ENCODE assay signal across 27 mouse cellular contexts in genomic region chr13:46407151-46407550, GRCm38 (mm10). TPM values are rescaled to one million over a fixed set of nuclear protein-coding genes. Genes with fewer than 3 reads are reported as not detected.
A peak's percentile ranks its signal among the peaks of the same experiment; 100 is the strongest.
DNase-seq lines count a peak whose midpoint lies in the region; ATAC-seq and TF ChIP-seq lines count a peak whose summit lies in the region.
"Had no signal": no experiment of that assay in that cellular context is flagged by ENCODE, and none has a peak within 500 bp of the region (broad histone marks: within the 10 kb centered on the region; RNA-seq: fewer than 3 reads in every experiment).

No protein-coding gene starts in this region.

- H3K27me3 ChIP-seq in heart, postnatal 0 days (ENCODE audit: control insufficient read depth, insufficient read depth, low read length): no peaks in the 10 kb centered on the region
- no peaks in the 10 kb centered on the region for H3K27me3 ChIP-seq in lung, postnatal 0 days (replicated peaks; ENCODE audit: insufficient read depth, low read length)
- H3K27me3 ChIP-seq: CH12.LX; forebrain, embryonic 13.5 days; lung, embryonic 15.5 days had no signal

- peak; percentile 23 to 79 for DNase-seq in adrenal gland, adult (ENCODE audit: inconsistent age in 2 of 2, low spot score in 1 of 2)
- no peak for DNase-seq in adrenal gland, postnatal 25 days
- peak; percentile 30 for DNase-seq in heart, postnatal 0 days (ENCODE audit: low spot score)
- no peak for DNase-seq in heart, postnatal 14 days
- DNase-seq in lung, postnatal 0 days (ENCODE audit: low spot score): peak; percentile 7
- DNase-seq in lung, postnatal 36 days: no peak
- no peak for DNase-seq in ovary, postnatal 14 days (ENCODE audit: low spot score)
- DNase-seq: cerebellum, adult 8-10 months; cerebellum, postnatal 36 days; gastrocnemius, postnatal 25 days; kidney, adult 9 months; kidney, postnatal 10 days; layer of hippocampus, postnatal 36 days; left cerebral cortex, postnatal 4 days; right cerebral cortex, adult 18-20 months; spleen, adult 18-20 months; thymus, postnatal 14 days had no signal

- H3K36me3 ChIP-seq in heart, postnatal 0 days (replicated peaks; ENCODE audit: control insufficient read depth, insufficient read depth, low read length): no peaks in the 10 kb centered on the region
- no peaks in the 10 kb centered on the region for H3K36me3 ChIP-seq in lung, postnatal 0 days (ENCODE audit: insufficient read depth, low read length)
- H3K36me3 ChIP-seq: lung, embryonic 15.5 days had no signal

- no peak for TF ChIP-seq EP300 in heart, postnatal 0 days (IDR thresholded peaks at IDR 0.05; ENCODE audit: low read depth)
- no peak for TF ChIP-seq EP300 in lung, postnatal 0 days (IDR thresholded peaks at IDR 0.05)

- H3K4me3 ChIP-seq in heart, postnatal 0 days (ENCODE audit: low read depth, low read length): no peak overlapping the region
- no peak overlapping the region for H3K4me3 ChIP-seq in lung, postnatal 0 days (ENCODE audit: low read depth, low read length)
- H3K4me3 ChIP-seq: forebrain, embryonic 13.5 days; lung, embryonic 15.5 days had no signal

- no peaks in the 10 kb centered on the region for H3K9me3 ChIP-seq in heart, postnatal 0 days (replicated peaks; ENCODE audit: control insufficient read depth, low read length)
- H3K9me3 ChIP-seq in lung, postnatal 0 days (ENCODE audit: low read length): no peaks in the 10 kb centered on the region
- H3K9me3 ChIP-seq: lung, embryonic 15.5 days had no signal

- TF ChIP-seq CTCF in heart, postnatal 0 days (IDR thresholded peaks at IDR 0.05; ENCODE audit: low read depth): no peak
- TF ChIP-seq CTCF in lung, postnatal 0 days (IDR thresholded peaks at IDR 0.05): no peak

- H3K27ac ChIP-seq in heart, postnatal 0 days (ENCODE audit: low read depth): no peak overlapping the region
- no peak overlapping the region for H3K27ac ChIP-seq in lung, postnatal 0 days (ENCODE audit: low read length)
- H3K27ac ChIP-seq: forebrain, embryonic 13.5 days; hindbrain, embryonic 14.5 days; liver, embryonic 14.5 days; lung, embryonic 15.5 days had no signal

- no peak for ATAC-seq in heart, postnatal 0 days (ENCODE audit: insufficient read depth, low read depth)
- no peak for ATAC-seq in lung, postnatal 0 days
- ATAC-seq: forebrain, embryonic 13.5 days; intestine, postnatal 0 days; midbrain, embryonic 16.5 days had no signal

- intact Hi-C loops in heart, postnatal 14 days (cut with DNase I): no loop called here

- no peak overlapping the region for H3K4me2 ChIP-seq in heart, postnatal 0 days (ENCODE audit: low read depth, low read length)
- H3K4me2 ChIP-seq in lung, postnatal 0 days (replicated peaks; ENCODE audit: low read depth, low read length): no peak overlapping the region
- H3K4me2 ChIP-seq: forebrain, embryonic 13.5 days; hindbrain, embryonic 14.5 days; lung, embryonic 15.5 days; midbrain, embryonic 11.5 days had no signal

- H3K4me1 ChIP-seq in heart, postnatal 0 days (ENCODE audit: control insufficient read depth, insufficient read depth): no peaks in the 10 kb centered on the region
- no peaks in the 10 kb centered on the region for H3K4me1 ChIP-seq in lung, postnatal 0 days (ENCODE audit: insufficient read depth, low read depth, low read length)
- H3K4me1 ChIP-seq: forebrain, embryonic 13.5 days; lung, embryonic 15.5 days had no signal

- WGBS in heart, postnatal 0 days: 75% methylated on average over 1 of the region's 1 CpGs
- 81% methylated on average over 1 of the region's 1 CpGs for WGBS in lung, postnatal 0 days

- no peak overlapping the region for H3K9ac ChIP-seq in heart, postnatal 0 days (replicated peaks; ENCODE audit: low read depth, low read length)
- H3K9ac ChIP-seq in lung, postnatal 0 days (replicated peaks; ENCODE audit: low read depth): no peak overlapping the region
- H3K9ac ChIP-seq: forebrain, embryonic 13.5 days; hindbrain, embryonic 14.5 days; liver, embryonic 14.5 days; lung, embryonic 15.5 days had no signal

RNA-seq across cellular contexts. Expression of gene Rbm24, which starts 11.1 kb away (rescaled TPM):
- 10.4 and 17.8 TPM in 2 replicates for total RNA-seq in adrenal gland, postnatal 25 days (2021)
- 506 and 538 TPM in 2 replicates for total RNA-seq in heart, postnatal 0 days (2014; rRNA removed; ENCODE audit: low replicate concordance)
- 60.0 and 69.7 TPM in 2 replicates for polyA plus RNA-seq in heart, postnatal 0 days (2015; fragmentation: Nextera tagmentation; extraction: Ambion mirVana)
- total RNA-seq in heart, postnatal 14 days (2021): 100 to 1,000 TPM; 223 to 227 TPM
- 2.5 and 2.9 TPM in 2 replicates for polyA plus RNA-seq in lung, postnatal 0 days (2015; fragmentation: Nextera tagmentation; extraction: Ambion mirVana)
- total RNA-seq: CH12.LX; megakaryocyte, adult 5-6 weeks; neutrophil, adult 5-6 weeks had no signal

Comparison
In these comparisons a context has a peak if more than half of its experiments do, and no peak if none do; other contexts are left out.
1. DNase-seq: peak in adrenal gland, adult (2 of 2), heart, postnatal 0 days (single experiment) and lung, postnatal 0 days (single experiment); none in adrenal gland, postnatal 25 days (single experiment), heart, postnatal 14 days (0 of 2), lung, postnatal 36 days (single experiment) and ovary, postnatal 14 days (single experiment).
2. RNA of gene Rbm24, which starts 11.1 kb away (total RNA-seq): 506 to 538 TPM in heart, postnatal 0 days and 223 to 227 TPM in heart, postnatal 14 days; 10.4 to 17.8 TPM in adrenal gland, postnatal 25 days; every median in the first group is over 10 times any median in the second.